Mouse (Mus musculus): ENCODE measurements around the gene Dhh.

The Dhh gene

GRCm38 (mm10) chr15:98851229-98851818 lies 47.0 kb downstream of the Dhh start:
- no peak for DNase-seq (ENCODE audit: low read depth)

- no peak for DNase-seq (ENCODE audit: low read depth)
Observed at GRCm38 (mm10) chr15:98850668-98851067, 47.7 kb downstream of the Dhh start.

GRCm38 (mm10) chr15:98849956-98850600 lies 48.3 kb downstream of the Dhh start:
- no peak for DNase-seq (ENCODE audit: low read depth)

- DNase-seq (ENCODE audit: low read depth), result no peak
Observed at GRCm38 (mm10) chr15:98849165-98849564, 49.2 kb downstream of the Dhh start.

GRCm38 (mm10) chr15:98846140-98846539 lies 52.2 kb downstream of the Dhh start:
- DNase-seq (ENCODE audit: low read depth), result no peak

- DNase-seq (ENCODE audit: low read depth), result no peak
Observed at GRCm38 (mm10) chr15:98845149-98845548, 53.2 kb downstream of the Dhh start.

GRCm38 (mm10) chr15:98843595-98844223 lies 54.6 kb downstream of the Dhh start:
- DNase-seq (ENCODE audit: low read depth), result no peak
